Mouse (Mus musculus): Measurements from ENCODE around the gene Coro1c. TPM values are rescaled to one million over a fixed set of nuclear protein-coding genes. Genes with fewer than 3 reads are reported as not detected.

The Coro1c gene
- polyA plus RNA-seq, 1 experiment from 2014 or later, result 72.7 TPM

DNA sequence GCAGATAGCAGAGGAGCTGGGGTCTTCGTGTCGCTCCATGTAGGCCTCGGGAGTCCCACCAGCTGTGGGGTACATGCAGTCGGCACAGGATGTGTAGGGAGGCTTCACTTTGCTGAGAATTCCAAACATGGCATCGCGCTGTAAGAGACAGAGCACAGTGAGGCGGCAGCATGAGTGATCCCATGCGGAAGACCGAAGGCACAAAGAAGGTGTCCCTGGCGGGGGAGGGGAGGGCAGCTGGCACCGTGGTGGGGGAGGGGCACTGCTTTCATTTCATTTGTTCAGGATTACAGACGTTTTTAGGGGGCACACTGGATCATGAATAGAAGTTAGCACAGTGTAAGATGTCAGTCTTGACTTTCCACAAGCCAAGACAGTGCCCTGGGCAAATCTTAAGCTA lies 34.8 kb upstream of the Coro1c start:
- ATAC-seq (replicated peaks; ENCODE audit: insufficient number of reproducible peaks, insufficient read depth, low FRiP score, low read depth), result no peak
- no peak overlapping the region for H3K9ac ChIP-seq
- H3K27me3 ChIP-seq, result no peaks in the 10 kb centered on the region
- H3K9me3 ChIP-seq (replicated peaks), result no peaks in the 10 kb centered on the region
- 71% methylated on average over 12 of the region's 12 CpGs for WGBS
- no peak overlapping the region for H3K4me2 ChIP-seq
- H3K27ac ChIP-seq, result no peak overlapping the region
- H3K4me3 ChIP-seq, result no peak overlapping the region
- H3K4me1 ChIP-seq (replicated peaks), result no peaks in the 10 kb centered on the region
- H3K36me3 ChIP-seq, result peaks cover 79% of the 10 kb centered on the region

DNA sequence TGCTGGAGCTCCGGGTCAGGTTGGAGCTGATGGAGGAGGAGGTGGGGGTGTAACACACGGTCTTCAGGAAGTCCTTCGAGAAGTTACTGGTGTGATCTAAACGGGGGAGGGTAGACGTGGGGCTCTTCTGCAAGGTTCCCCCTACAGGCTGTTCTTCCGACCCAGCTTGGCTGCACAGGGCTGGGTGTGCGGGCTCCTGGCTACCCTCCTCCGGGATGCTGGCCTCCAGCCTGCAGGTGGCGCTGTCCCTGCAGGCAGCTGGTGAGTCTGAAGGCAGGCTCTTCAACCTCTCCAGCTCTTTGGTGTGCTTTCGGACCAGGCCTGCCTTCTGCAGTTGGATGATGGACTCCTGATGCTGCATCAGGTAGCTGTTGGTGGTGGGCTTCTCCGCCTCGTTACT lies 34.0 kb upstream of the Coro1c start:
- no peak overlapping the region for H3K4me2 ChIP-seq
- H3K36me3 ChIP-seq, result peaks cover 72% of the 10 kb centered on the region
- no peak overlapping the region for H3K4me3 ChIP-seq
- H3K9me3 ChIP-seq (replicated peaks), result no peaks in the 10 kb centered on the region
- no peak overlapping the region for H3K27ac ChIP-seq
- no peak overlapping the region for H3K9ac ChIP-seq
- no peak for ATAC-seq (replicated peaks; ENCODE audit: insufficient number of reproducible peaks, insufficient read depth, low FRiP score, low read depth)
- peaks cover 4% of the 10 kb centered on the region for H3K4me1 ChIP-seq (replicated peaks)
- WGBS, result 81% methylated on average over 12 of the region's 12 CpGs
- H3K27me3 ChIP-seq, result no peaks in the 10 kb centered on the region

DNA sequence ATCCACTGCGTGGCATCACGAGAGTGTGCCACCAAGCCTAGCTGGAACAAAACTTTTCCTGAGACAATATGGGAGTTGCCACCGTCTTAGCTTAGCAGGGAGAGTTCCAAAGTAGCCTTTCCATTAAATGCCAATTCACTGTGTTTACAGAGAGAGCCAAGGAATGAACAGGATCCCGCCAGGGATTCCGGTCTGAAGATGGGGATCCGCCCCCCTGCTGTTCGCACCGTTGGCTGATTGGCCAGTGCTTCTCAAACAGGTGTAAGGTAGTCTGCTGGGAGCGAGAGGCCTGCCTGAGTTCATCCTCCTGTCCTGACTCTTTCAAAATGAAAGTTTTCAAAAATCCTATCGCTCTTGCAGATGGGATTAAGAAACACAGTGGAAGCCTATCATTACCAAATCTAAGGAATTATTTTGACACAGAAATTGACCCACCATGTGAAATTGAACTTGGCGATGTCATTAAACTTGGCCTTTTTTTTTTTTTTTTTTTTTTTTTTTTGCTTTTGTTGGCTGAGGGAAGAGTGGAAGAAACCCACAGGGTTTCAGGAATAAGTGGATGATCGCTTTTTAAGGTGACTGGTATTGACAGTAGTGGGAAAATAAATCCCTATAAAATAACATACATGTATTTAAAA lies 30.8 kb upstream of the Coro1c start:
- 70% methylated on average over 12 of the region's 12 CpGs for WGBS
- no peak overlapping the region for H3K9ac ChIP-seq
- no peaks in the 10 kb centered on the region for H3K9me3 ChIP-seq (replicated peaks)
- H3K27ac ChIP-seq, result no peak overlapping the region
- peaks cover 13% of the 10 kb centered on the region for H3K4me1 ChIP-seq (replicated peaks)
- H3K27me3 ChIP-seq, result no peaks in the 10 kb centered on the region
- H3K4me3 ChIP-seq, result no peak overlapping the region
- H3K36me3 ChIP-seq, result peaks cover 43% of the 10 kb centered on the region
- no peak overlapping the region for H3K4me2 ChIP-seq
- no peak for ATAC-seq (replicated peaks; ENCODE audit: insufficient number of reproducible peaks, insufficient read depth, low FRiP score, low read depth)

DNA sequence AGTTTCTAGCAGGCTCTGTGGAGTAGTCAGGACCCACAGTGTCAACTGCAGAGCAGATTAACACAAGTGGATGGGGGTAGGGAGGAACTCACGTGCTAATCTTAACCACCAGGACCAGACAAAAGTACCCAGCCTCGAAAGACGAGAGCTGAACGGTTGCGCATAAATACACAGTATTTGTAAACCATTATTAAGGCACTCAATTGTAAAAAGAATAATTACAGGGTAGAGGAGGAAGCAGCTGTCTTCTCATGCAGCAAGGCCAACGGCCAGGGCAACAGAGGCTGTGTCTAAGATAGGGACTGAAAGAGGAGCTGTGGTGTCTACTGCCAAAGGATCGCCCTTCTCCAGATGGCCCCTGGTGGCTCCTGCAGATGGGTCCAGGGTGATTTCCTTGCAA lies 29.1 kb upstream of the Coro1c start:
- H3K9me3 ChIP-seq (replicated peaks), result no peaks in the 10 kb centered on the region
- no peak for ATAC-seq (replicated peaks; ENCODE audit: insufficient number of reproducible peaks, insufficient read depth, low FRiP score, low read depth)
- no peak overlapping the region for H3K9ac ChIP-seq
- H3K27ac ChIP-seq, result peak overlapping the region; percentile 47
- 39% methylated on average over 7 of the region's 7 CpGs for WGBS
- peaks cover 23% of the 10 kb centered on the region for H3K4me1 ChIP-seq (replicated peaks)
- H3K4me2 ChIP-seq, result no peak overlapping the region
- no peaks in the 10 kb centered on the region for H3K27me3 ChIP-seq
- H3K36me3 ChIP-seq, result peaks cover 27% of the 10 kb centered on the region
- H3K4me3 ChIP-seq, result no peak overlapping the region

- Histone ChIP-seq H3K4me3 (no peak overlapping the region), H3K27me3 (no peaks in the 10 kb centered on the region), H3K4me1 (replicated peaks) (peaks cover 35% of the 10 kb centered on the region), H3K9me3 (replicated peaks) (no peaks in the 10 kb centered on the region), H3K27ac (peak overlapping the region; percentile 51), H3K4me2 (no peak overlapping the region), H3K9ac (no peak overlapping the region), H3K36me3 (no peaks in the 10 kb centered on the region; the same call in 1 of the 2 replicates)
- no peak for ATAC-seq (replicated peaks; ENCODE audit: insufficient number of reproducible peaks, insufficient read depth, low FRiP score, low read depth)
- WGBS, result 26% methylated on average over 6 of the region's 6 CpGs
Measured at GRCm38 (mm10) chr5:113933889-113934288, 25.3 kb upstream of the Coro1c start.

DNA sequence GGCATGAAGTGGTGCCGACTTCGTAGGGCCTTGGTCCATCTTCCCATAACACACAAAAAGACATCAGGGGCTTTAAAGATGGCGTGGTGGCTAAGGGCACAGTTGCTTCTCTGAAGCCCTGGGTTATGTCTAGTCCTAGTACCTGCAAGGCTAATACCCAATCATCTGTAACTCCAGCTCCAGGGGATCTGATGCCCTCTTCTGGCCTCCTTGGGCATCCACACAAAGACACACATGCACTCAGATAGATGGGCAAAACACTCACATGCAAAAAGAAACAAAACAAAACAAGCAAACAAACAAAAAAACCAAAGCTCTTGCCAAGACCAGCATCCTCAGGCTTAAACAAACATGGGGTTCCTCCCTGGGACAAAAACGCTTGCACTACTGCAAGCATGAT lies 24.9 kb upstream of the Coro1c start:
- Histone ChIP-seq H3K9me3 (replicated peaks) (no peaks in the 10 kb centered on the region), H3K27me3 (no peaks in the 10 kb centered on the region), H3K27ac (peak overlapping the region; percentile 51), H3K4me3 (no peak overlapping the region), H3K9ac (no peak overlapping the region), H3K4me1 (replicated peaks) (peaks cover 35% of the 10 kb centered on the region), H3K36me3 (no peaks in the 10 kb centered on the region; the same call in 1 of the 2 replicates), H3K4me2 (no peak overlapping the region)
- 65% methylated on average over 4 of the region's 4 CpGs for WGBS
- no peak for ATAC-seq (replicated peaks; ENCODE audit: insufficient number of reproducible peaks, insufficient read depth, low FRiP score, low read depth)

- no peaks in the 10 kb centered on the region for H3K27me3 ChIP-seq
- H3K4me2 ChIP-seq, result no peak overlapping the region
- H3K27ac ChIP-seq, result no peak overlapping the region
- H3K9ac ChIP-seq, result no peak overlapping the region
- peaks cover 29% of the 10 kb centered on the region for H3K4me1 ChIP-seq (replicated peaks)
- H3K4me3 ChIP-seq, result no peak overlapping the region
- no peak for ATAC-seq (replicated peaks; ENCODE audit: insufficient number of reproducible peaks, insufficient read depth, low FRiP score, low read depth)
- peaks cover 5% of the 10 kb centered on the region; the same call in 1 of the 2 replicates for H3K9me3 ChIP-seq (replicated peaks)
- WGBS, result 67% methylated on average over 3 of the region's 3 CpGs
- H3K36me3 ChIP-seq, result no peaks in the 10 kb centered on the region; the same call in 1 of the 2 replicates
Measured at GRCm38 (mm10) chr5:113932310-113932709, 23.8 kb upstream of the Coro1c start.

DNA sequence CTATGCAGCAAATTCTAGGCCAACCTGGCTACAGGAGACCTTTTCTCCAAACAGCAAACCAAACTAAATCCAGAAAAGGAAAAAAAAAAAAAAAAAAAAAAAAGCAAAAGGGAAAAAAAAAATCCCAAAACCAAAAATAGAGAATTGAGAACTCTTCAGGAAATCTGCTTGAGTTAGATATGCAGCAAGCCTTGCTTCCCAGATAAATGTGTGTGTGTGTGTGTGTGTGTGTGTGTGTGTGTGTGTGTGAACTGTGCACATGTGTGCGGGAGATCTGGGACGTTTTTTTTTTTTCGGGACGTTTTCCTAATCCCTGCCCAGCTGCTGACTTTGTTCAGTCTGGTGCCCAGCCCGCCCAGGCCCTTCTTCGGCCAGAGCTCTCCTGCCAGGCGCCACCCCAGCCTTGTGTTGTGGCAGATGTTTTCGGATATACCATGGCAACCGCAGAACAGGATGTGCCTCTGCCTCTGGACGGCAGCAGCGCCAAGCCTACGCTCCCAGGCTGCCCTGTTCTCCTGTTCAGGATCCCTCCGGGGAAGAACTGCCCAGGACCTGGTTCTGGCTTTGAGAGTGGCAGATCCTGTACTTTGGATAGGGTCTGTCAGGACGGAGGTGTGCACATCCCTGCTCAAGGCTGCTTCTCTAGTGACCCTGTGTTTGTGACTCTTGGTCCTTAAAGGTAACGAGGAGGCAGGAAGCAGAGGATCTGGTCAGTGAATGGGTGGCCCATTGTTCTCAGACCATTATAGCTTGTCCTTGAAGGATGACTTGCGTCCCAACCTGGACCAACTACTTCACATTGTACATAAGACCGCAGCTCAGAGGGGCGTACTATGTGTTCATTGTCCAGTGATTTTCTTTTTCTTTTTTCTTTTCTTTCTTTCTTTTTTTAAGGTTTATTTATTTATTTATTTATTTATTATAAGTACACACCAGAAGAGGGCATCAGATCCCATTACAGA lies 22.4 kb upstream of the Coro1c start:
- H3K27ac ChIP-seq, result peak overlapping the region; percentile 82
- no peaks in the 10 kb centered on the region; the same call in 1 of the 2 replicates for H3K36me3 ChIP-seq
- 27% methylated on average over 18 of the region's 18 CpGs for WGBS
- H3K9ac ChIP-seq, result peak overlapping the region; percentile 21; the same call in 1 of the 2 replicates
- peak; percentile 74 for ATAC-seq (replicated peaks; ENCODE audit: insufficient number of reproducible peaks, insufficient read depth, low FRiP score, low read depth)
- no peaks in the 10 kb centered on the region for H3K27me3 ChIP-seq
- peaks cover 5% of the 10 kb centered on the region; the same call in 1 of the 2 replicates for H3K9me3 ChIP-seq (replicated peaks)
- peak overlapping the region; percentile 48 for H3K4me2 ChIP-seq
- peaks cover 24% of the 10 kb centered on the region for H3K4me1 ChIP-seq (replicated peaks)
- no peak overlapping the region for H3K4me3 ChIP-seq

GRCm38 (mm10) chr5:113929950-113930647 lies 21.5 kb upstream of the Coro1c start:
- no peaks in the 10 kb centered on the region for H3K27me3 ChIP-seq
- no peak for ATAC-seq (replicated peaks; ENCODE audit: insufficient number of reproducible peaks, insufficient read depth, low FRiP score, low read depth)
- H3K4me3 ChIP-seq, result no peak overlapping the region
- H3K4me2 ChIP-seq, result peak overlapping the region; percentile 16
- H3K9me3 ChIP-seq (replicated peaks), result peaks cover 5% of the 10 kb centered on the region; the same call in 1 of the 2 replicates
- peaks cover 30% of the 10 kb centered on the region for H3K4me1 ChIP-seq (replicated peaks)
- 58% methylated on average over 10 of the region's 10 CpGs for WGBS
- peak overlapping the region; percentile 82 for H3K27ac ChIP-seq
- no peaks in the 10 kb centered on the region for H3K36me3 ChIP-seq
- no peak overlapping the region for H3K9ac ChIP-seq

GRCm38 (mm10) chr5:113929526-113929925 lies 21.0 kb upstream of the Coro1c start:
- 69% methylated on average over 10 of the region's 10 CpGs for WGBS
- Histone ChIP-seq H3K36me3 (no peaks in the 10 kb centered on the region), H3K27ac (peak overlapping the region; percentile 82), H3K4me1 (replicated peaks) (peaks cover 30% of the 10 kb centered on the region), H3K4me3 (no peak overlapping the region), H3K9me3 (replicated peaks) (peaks cover 5% of the 10 kb centered on the region; the same call in 1 of the 2 replicates), H3K4me2 (peak overlapping the region; percentile 16), H3K27me3 (no peaks in the 10 kb centered on the region), H3K9ac (no peak overlapping the region)
- no peak for ATAC-seq (replicated peaks; ENCODE audit: insufficient number of reproducible peaks, insufficient read depth, low FRiP score, low read depth)

DNA sequence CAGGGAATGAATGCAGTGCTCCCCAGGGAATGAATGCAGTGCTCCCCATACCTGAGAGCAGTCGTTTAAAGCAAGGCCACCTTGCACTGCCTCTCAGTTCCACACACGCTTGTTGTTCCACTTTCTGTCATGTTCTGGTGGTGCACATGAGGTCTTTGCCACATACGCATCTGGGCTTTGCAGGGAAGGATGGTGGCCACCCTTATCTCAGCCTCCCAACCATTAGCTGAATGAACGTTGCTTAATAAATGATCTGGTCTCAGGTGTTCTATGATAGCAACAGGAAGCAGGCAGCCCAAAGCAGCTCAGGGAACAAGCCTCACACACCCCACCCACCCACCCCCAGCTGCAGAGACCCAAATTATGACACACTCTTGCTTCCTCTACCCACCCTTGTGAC lies 16.1 kb upstream of the Coro1c start:
- Histone ChIP-seq H3K36me3 (no peaks in the 10 kb centered on the region), H3K9ac (no peak overlapping the region), H3K27ac (no peak overlapping the region), H3K27me3 (no peaks in the 10 kb centered on the region), H3K4me2 (no peak overlapping the region), H3K4me3 (no peak overlapping the region), H3K4me1 (replicated peaks) (0 out of 2 replicates have a peak, but pooled peaks cover 12% of the 10 kb centered on the region), H3K9me3 (replicated peaks) (peaks cover 5% of the 10 kb centered on the region; the same call in 1 of the 2 replicates)
- WGBS, result 73% methylated on average over 4 of the region's 4 CpGs
- no peak for ATAC-seq (replicated peaks; ENCODE audit: insufficient number of reproducible peaks, insufficient read depth, low FRiP score, low read depth)

Measured in heart, embryonic 15.5 days (tissue).